ENCODE assay signal across 19 mouse cellular contexts in the genomic region with DNA sequence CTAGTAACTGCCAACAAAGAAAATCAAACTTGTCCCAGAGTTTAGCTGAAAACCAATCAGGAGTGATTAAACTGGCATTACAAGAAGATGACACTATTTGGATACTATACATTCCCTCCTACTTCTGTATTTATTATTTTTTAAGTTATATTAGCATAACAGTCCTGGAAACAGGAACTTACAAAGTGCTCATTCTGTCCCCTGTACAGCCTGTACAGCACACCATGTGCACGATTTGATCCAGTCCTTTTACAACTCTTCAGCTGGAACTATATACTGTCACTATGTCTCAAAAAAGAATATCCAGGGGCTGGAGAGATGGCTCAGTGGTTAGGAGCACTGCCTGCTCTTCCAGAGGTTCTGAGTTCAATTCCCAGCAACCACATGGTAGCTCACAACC. TPM values are rescaled to one million over a fixed set of nuclear protein-coding genes. Genes with fewer than 3 reads are reported as not detected.
"Had no signal": no experiment of that assay in that cellular context is flagged by ENCODE, and none has a peak within 500 bp of the region (broad histone marks: within the 10 kb centered on the region; RNA-seq: fewer than 3 reads in every experiment).

No protein-coding gene starts in this region.

- H3K4me3 ChIP-seq: layer of hippocampus, adult 2 months; limb, embryonic 10.5 days; limb, embryonic 13.5 days; liver, embryonic 13.5 days; neural tube, embryonic 12.5 days; neural tube, embryonic 15.5 days; stomach, embryonic 15.5 days had no signal

- H3K9me3 ChIP-seq: limb, embryonic 10.5 days; limb, embryonic 13.5 days; liver, embryonic 13.5 days; neural tube, embryonic 12.5 days; neural tube, embryonic 15.5 days; stomach, embryonic 15.5 days had no signal

- H3K36me3 ChIP-seq: neural tube, embryonic 15.5 days had no signal

- H3K27ac ChIP-seq: kidney, postnatal 0 days; layer of hippocampus, adult 2 months; limb, embryonic 10.5 days; limb, embryonic 13.5 days; liver, embryonic 13.5 days; macrophage; neural tube, embryonic 12.5 days; neural tube, embryonic 15.5 days; stomach, embryonic 15.5 days had no signal

- H3K4me1 ChIP-seq: limb, embryonic 10.5 days; stomach, embryonic 15.5 days had no signal

- DNase-seq: kidney, adult 2 months; kidney, postnatal 25 days; layer of hippocampus, adult 9-11 months; liver; liver, embryonic 13.5 days; lung, embryonic 14.5 days; midbrain, embryonic 14.5 days; thymus, postnatal 36 days had no signal

- H3K9ac ChIP-seq: limb, embryonic 13.5 days; liver, embryonic 13.5 days; lung, embryonic 14.5 days; neural tube, embryonic 12.5 days; neural tube, embryonic 15.5 days; stomach, embryonic 15.5 days had no signal

- ATAC-seq: lung, postnatal 0 days had no signal

- H3K4me2 ChIP-seq: limb, embryonic 13.5 days; liver, embryonic 13.5 days; lung, embryonic 14.5 days; midbrain, embryonic 11.5 days; neural tube, embryonic 12.5 days; neural tube, embryonic 15.5 days; stomach, embryonic 15.5 days had no signal

- H3K27me3 ChIP-seq: limb, embryonic 13.5 days; liver, embryonic 13.5 days; neural tube, embryonic 12.5 days; neural tube, embryonic 15.5 days; stomach, embryonic 15.5 days had no signal

RNA-seq across cellular contexts. Expression of gene Cd40, which starts 28.3 kb away (rescaled TPM):
- total RNA-seq: megakaryocyte-erythroid progenitor cell, adult 5-6 weeks had no signal
